Mouse (Mus musculus): ENCODE data around the gene Vav3. TPM values are rescaled to one million over a fixed set of nuclear protein-coding genes. Genes with fewer than 3 reads are reported as not detected.

The Vav3 gene
- total and polyA plus RNA-seq, 2 experiments from 2014 or later: 7.3 to 8.2 TPM

DNA sequence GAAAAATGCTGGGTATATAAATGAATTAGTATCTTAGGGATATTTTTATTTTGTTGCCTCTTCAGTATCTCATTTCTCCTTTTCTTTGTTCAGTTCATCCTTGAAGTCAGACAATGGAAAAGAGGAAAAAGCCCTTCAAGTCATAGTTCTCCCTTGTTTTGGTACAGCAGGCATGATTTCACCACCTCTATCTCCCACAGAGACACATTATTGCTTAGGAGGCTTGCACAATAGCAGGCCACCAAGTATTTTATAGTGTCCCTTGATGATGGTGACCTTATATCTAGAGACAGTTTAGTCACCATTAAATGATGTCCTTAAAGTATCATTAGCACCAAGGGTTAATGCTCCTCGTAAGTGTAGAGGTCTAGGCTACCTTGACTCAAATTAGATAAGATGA is 171.4 kb downstream of the Vav3 start:
- no peak overlapping the region for H3K9ac ChIP-seq (replicated peaks; ENCODE audit: low read length)
- WGBS: 81% methylated on average over 1 of the region's 1 CpGs
- no peak for ATAC-seq

DNA sequence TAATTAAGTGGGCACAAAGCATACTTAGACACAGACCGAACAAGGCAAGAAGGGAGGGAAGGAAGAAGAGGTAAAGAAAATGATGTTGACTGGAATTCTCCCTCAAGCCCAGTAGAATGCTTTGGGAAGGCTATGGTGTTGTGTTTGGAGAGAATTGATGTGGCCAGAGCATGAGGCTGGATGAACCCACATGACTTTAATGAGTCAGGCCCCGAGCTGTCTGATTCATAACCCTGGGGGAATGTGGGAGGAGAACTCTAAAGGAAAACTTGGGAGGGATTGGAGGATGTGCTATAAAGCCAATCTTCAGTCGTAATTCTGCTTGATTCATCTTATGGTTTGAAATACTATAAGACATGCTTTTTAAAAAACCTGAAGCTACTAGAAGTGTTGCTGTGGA is 175.0 kb downstream of the Vav3 start:
- Histone ChIP-seq H3K9ac (replicated peaks; ENCODE audit: low read length) (no peak overlapping the region), H3K4me2 (ENCODE audit: low read depth, low read length) (no peak overlapping the region), H3K4me1 (ENCODE audit: insufficient read depth, low read length) (no peaks in the 10 kb centered on the region), H3K9me3 (ENCODE audit: low read length) (no peaks in the 10 kb centered on the region), H3K4me3 (ENCODE audit: low read length) (no peak overlapping the region), H3K27me3 (ENCODE audit: insufficient read depth, low read length) (no peaks in the 10 kb centered on the region), H3K27ac (no peak overlapping the region), H3K36me3 (ENCODE audit: insufficient read depth, low read length) (no peaks in the 10 kb centered on the region)
- no peak for DNase-seq (ENCODE audit: low spot score)
- TF ChIP-seq CTCF (IDR thresholded peaks at IDR 0.05; ENCODE audit: low read depth): no peak
- no peak for ATAC-seq
- 90% methylated on average over 3 of the region's 3 CpGs for WGBS

More for the DNA sequence above, 171.4 kb downstream of the Vav3 start:
- Histone ChIP-seq H3K4me2 (ENCODE audit: low read depth, low read length) (no peak overlapping the region), H3K9me3 (ENCODE audit: low read length) (no peaks in the 10 kb centered on the region), H3K4me3 (ENCODE audit: low read length) (no peak overlapping the region), H3K4me1 (ENCODE audit: insufficient read depth, low read length) (no peaks in the 10 kb centered on the region), H3K27me3 (ENCODE audit: insufficient read depth, low read length) (no peaks in the 10 kb centered on the region), H3K27ac (no peak overlapping the region), H3K36me3 (ENCODE audit: insufficient read depth, low read length) (no peaks in the 10 kb centered on the region)
- no peak for TF ChIP-seq CTCF (IDR thresholded peaks at IDR 0.05; ENCODE audit: low read depth)
- DNase-seq (ENCODE audit: low spot score): no peak

DNA sequence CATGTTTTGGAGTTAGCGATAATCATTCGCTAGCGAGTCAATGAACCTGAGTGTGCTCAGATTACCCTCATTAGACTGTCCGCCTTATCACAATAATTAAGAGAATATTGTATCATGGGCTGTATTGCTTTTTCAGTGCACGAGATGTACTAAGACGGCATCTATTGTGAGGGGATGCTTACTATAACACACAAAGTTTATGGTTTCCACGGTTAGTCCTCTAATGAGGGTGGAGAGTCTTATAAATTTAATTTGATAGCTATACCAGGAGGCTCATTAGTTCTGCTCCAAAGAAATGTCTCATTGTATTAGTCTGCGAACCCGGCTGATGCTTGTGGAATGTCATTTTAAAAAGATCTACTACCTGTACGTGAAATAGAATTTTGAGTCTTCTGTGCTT is 175.9 kb downstream of the Vav3 start:
- no peak overlapping the region for H3K9ac ChIP-seq (replicated peaks; ENCODE audit: low read length)
- DNase-seq (ENCODE audit: low spot score) (no peak), ATAC-seq (no peak)
- H3K27ac ChIP-seq: no peak overlapping the region
- no peak overlapping the region for H3K4me3 ChIP-seq (ENCODE audit: low read length)
- H3K36me3 ChIP-seq (ENCODE audit: insufficient read depth, low read length): no peaks in the 10 kb centered on the region
- no peak overlapping the region for H3K4me2 ChIP-seq (ENCODE audit: low read depth, low read length)
- H3K9me3 ChIP-seq (ENCODE audit: low read length): no peaks in the 10 kb centered on the region
- 75% methylated on average over 10 of the region's 10 CpGs for WGBS
- no peak for TF ChIP-seq CTCF (IDR thresholded peaks at IDR 0.05; ENCODE audit: low read depth)
- H3K27me3 ChIP-seq (ENCODE audit: insufficient read depth, low read length): no peaks in the 10 kb centered on the region
- H3K4me1 ChIP-seq (ENCODE audit: insufficient read depth, low read length): no peaks in the 10 kb centered on the region

DNA sequence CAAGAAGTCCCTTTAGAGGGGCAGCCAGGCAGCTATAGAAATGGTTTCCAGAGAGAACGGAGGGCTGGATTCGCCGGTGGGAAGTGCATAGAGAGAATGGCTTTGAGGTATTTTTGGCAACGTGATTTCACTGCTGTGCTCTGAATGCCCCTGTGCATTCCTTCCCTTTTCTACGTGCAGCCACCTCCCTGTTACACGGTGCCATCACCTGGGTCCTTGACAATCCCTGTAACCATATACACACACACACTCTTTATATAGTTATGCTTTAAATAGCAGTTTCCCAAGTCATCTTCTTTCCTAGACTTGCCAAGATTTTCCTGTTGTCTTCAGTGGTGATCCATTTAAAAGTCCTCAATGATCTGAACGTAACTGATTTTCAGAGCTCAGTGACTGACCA is 181.7 kb downstream of the Vav3 start:
- WGBS: 85% methylated on average over 7 of the region's 7 CpGs
- no peaks in the 10 kb centered on the region for H3K36me3 ChIP-seq (ENCODE audit: insufficient read depth, low read length)
- H3K9ac ChIP-seq (replicated peaks; ENCODE audit: low read length): no peak overlapping the region
- TF ChIP-seq CTCF (IDR thresholded peaks at IDR 0.05; ENCODE audit: low read depth): no peak
- H3K4me2 ChIP-seq (ENCODE audit: low read depth, low read length): no peak overlapping the region
- H3K27me3 ChIP-seq (ENCODE audit: insufficient read depth, low read length): no peaks in the 10 kb centered on the region
- H3K27ac ChIP-seq: no peak overlapping the region
- H3K4me3 ChIP-seq (ENCODE audit: low read length): no peak overlapping the region
- H3K4me1 ChIP-seq (ENCODE audit: insufficient read depth, low read length): no peaks in the 10 kb centered on the region
- DNase-seq (ENCODE audit: low spot score) (no peak), ATAC-seq (no peak)
- no peaks in the 10 kb centered on the region for H3K9me3 ChIP-seq (ENCODE audit: low read length)

DNA sequence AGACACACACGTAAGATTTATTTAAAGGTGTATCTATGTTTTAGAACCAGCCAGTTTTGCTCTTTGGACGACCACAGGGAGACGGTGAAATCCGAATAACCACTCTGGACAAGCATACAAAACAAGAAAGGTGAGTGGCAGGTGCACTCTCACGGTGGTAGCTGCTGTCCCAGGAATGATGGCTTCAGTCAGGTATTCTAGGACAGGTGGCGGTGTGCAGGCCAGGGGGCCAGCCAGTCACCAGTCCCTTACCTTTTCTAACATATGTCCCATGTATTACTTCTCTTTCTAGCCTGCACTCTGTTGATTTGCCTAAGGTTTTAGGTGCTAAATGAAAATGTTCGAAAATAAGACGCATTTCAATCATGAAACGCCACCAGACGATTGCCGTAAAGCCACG is 185.4 kb downstream of the Vav3 start:
- TF ChIP-seq CTCF (IDR thresholded peaks at IDR 0.05; ENCODE audit: low read depth): no peak
- Histone ChIP-seq H3K27me3 (ENCODE audit: insufficient read depth, low read length) (no peaks in the 10 kb centered on the region), H3K9ac (replicated peaks; ENCODE audit: low read length) (no peak overlapping the region), H3K27ac (no peak overlapping the region), H3K9me3 (ENCODE audit: low read length) (no peaks in the 10 kb centered on the region), H3K4me2 (ENCODE audit: low read depth, low read length) (no peak overlapping the region), H3K4me1 (ENCODE audit: insufficient read depth, low read length) (no peaks in the 10 kb centered on the region), H3K4me3 (ENCODE audit: low read length) (no peak overlapping the region), H3K36me3 (ENCODE audit: insufficient read depth, low read length) (no peaks in the 10 kb centered on the region)
- ATAC-seq: no peak
- 90% methylated on average over 12 of the region's 12 CpGs for WGBS
- no peak for DNase-seq (ENCODE audit: low spot score)

DNA sequence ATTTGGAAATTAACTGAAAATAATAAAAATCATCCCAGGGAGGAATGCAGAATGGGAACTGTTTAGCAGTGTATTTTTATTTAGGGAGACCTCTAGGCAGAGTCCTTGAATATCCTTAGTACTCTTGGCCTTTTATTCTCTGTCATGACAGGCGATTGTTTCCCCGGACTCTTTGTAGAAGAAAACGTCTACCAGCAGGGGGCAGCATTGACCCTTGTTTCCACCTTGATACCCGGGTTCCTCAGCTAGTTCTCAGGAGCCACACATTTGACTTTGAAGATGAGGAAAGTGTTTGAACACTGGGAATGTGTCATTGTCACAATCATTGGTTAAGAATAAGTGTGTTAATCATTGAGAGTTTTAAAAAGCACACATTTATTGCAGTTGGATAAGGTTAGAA is 185.8 kb downstream of the Vav3 start:
- Histone ChIP-seq H3K36me3 (ENCODE audit: insufficient read depth, low read length) (no peaks in the 10 kb centered on the region), H3K4me1 (ENCODE audit: insufficient read depth, low read length) (no peaks in the 10 kb centered on the region), H3K27ac (no peak overlapping the region), H3K4me2 (ENCODE audit: low read depth, low read length) (no peak overlapping the region), H3K27me3 (ENCODE audit: insufficient read depth, low read length) (no peaks in the 10 kb centered on the region), H3K4me3 (ENCODE audit: low read length) (no peak overlapping the region), H3K9ac (replicated peaks; ENCODE audit: low read length) (no peak overlapping the region), H3K9me3 (ENCODE audit: low read length) (no peaks in the 10 kb centered on the region)
- DNase-seq (ENCODE audit: low spot score) (peak; percentile 95), ATAC-seq (0 out of 2 replicates have a peak, but pooled peaks have one; percentile 49)
- WGBS: 2% methylated on average over 4 of the region's 4 CpGs
- peak; percentile 84 for TF ChIP-seq CTCF (IDR thresholded peaks at IDR 0.05; ENCODE audit: low read depth)

DNA sequence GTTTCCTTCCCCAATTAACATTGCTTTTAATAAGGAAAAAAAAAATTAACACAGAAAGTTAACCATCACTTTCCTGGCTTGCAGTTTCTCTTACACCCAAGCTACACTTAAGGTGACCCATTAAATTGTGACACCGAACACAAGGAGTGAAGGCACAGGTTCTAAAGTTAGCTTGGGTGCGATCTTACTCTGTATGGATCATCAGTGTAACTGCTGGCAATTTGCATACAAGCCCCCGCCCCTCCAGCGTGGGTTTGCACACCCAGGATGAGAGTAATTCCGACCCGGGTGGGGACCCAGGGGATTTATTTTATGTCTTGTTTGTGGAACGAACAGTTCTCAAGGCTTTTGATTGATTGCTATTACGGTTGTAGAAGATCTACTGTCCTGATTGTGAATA is 186.2 kb downstream of the Vav3 start:
- Histone ChIP-seq H3K9ac (replicated peaks; ENCODE audit: low read length) (no peak overlapping the region), H3K27ac (no peak overlapping the region), H3K36me3 (ENCODE audit: insufficient read depth, low read length) (no peaks in the 10 kb centered on the region), H3K9me3 (ENCODE audit: low read length) (no peaks in the 10 kb centered on the region), H3K4me3 (ENCODE audit: low read length) (no peak overlapping the region), H3K4me2 (ENCODE audit: low read depth, low read length) (no peak overlapping the region), H3K4me1 (ENCODE audit: insufficient read depth, low read length) (no peaks in the 10 kb centered on the region), H3K27me3 (ENCODE audit: insufficient read depth, low read length) (no peaks in the 10 kb centered on the region)
- ATAC-seq (no peak), DNase-seq (ENCODE audit: low spot score) (no peak)
- 64% methylated on average over 8 of the region's 8 CpGs for WGBS
- TF ChIP-seq CTCF (IDR thresholded peaks at IDR 0.05; ENCODE audit: low read depth): no peak
